Mouse (Mus musculus): Measurements from ENCODE around the gene Dusp22.

- TF ChIP-seq CTCF (IDR thresholded peaks at IDR 0.05; ENCODE audit: insufficient read depth, low read length) (no peak), POLR2A (IDR thresholded peaks at IDR 0.05; ENCODE audit: borderline replicate concordance, extremely low read depth, low read depth, low read length) (no peak)
Observed at GRCm38 (mm10) chr13:30752581-30753187, 92.9 kb downstream of the Dusp22 start.

Data from lung, adult 2 months (tissue).